Mouse (Mus musculus): ENCODE measurements around the gene Il17rd. TPM values are rescaled to one million over a fixed set of nuclear protein-coding genes. Genes with fewer than 3 reads are reported as not detected.

The Il17rd gene
- polyA plus RNA-seq, 1 experiment from 2014 or later: 0.12 TPM

GRCm38 (mm10) chr14:27096133-27096532 is 57.4 kb downstream of the Il17rd start:
- no peak for DNase-seq
- no peak for ATAC-seq
- Histone ChIP-seq H3K27me3 (ENCODE audit: insufficient read depth, low read length) (no peaks in the 10 kb centered on the region), H3K4me2 (ENCODE audit: low read depth, low read length) (no peak overlapping the region), H3K36me3 (replicated peaks; ENCODE audit: insufficient read depth, low read length) (no peaks in the 10 kb centered on the region), H3K4me1 (ENCODE audit: insufficient read depth) (no peaks in the 10 kb centered on the region), H3K9ac (replicated peaks) (no peak overlapping the region), H3K9me3 (ENCODE audit: low read length) (no peaks in the 10 kb centered on the region), H3K27ac (ENCODE audit: low read depth) (no peak overlapping the region), H3K4me3 (ENCODE audit: low read depth, low read length) (no peak overlapping the region)
- no peak for TF ChIP-seq EP300 (IDR thresholded peaks at IDR 0.05; ENCODE audit: low read depth)
- TF ChIP-seq CTCF (IDR thresholded peaks at IDR 0.05; ENCODE audit: low read depth): no peak
- 72% methylated on average over 9 of the region's 9 CpGs for WGBS (ENCODE audit: insufficient replicate concordance)

GRCm38 (mm10) chr14:27096779-27097178 is 58.0 kb downstream of the Il17rd start:
- Histone ChIP-seq H3K9ac (replicated peaks) (no peak overlapping the region), H3K4me2 (ENCODE audit: low read depth, low read length) (no peak overlapping the region), H3K36me3 (replicated peaks; ENCODE audit: insufficient read depth, low read length) (no peaks in the 10 kb centered on the region), H3K27ac (ENCODE audit: low read depth) (no peak overlapping the region), H3K4me3 (ENCODE audit: low read depth, low read length) (no peak overlapping the region), H3K4me1 (ENCODE audit: insufficient read depth) (no peaks in the 10 kb centered on the region), H3K9me3 (ENCODE audit: low read length) (no peaks in the 10 kb centered on the region), H3K27me3 (ENCODE audit: insufficient read depth, low read length) (no peaks in the 10 kb centered on the region)
- 0 out of 2 replicates have a peak, but pooled peaks have one; percentile 12 for ATAC-seq
- TF ChIP-seq CTCF (IDR thresholded peaks at IDR 0.05; ENCODE audit: low read depth) (peak; percentile 89), EP300 (IDR thresholded peaks at IDR 0.05; ENCODE audit: low read depth) (no peak)
- 17% methylated on average over 3 of the region's 3 CpGs for WGBS (ENCODE audit: insufficient replicate concordance)
- DNase-seq: peak; percentile 68

DNA sequence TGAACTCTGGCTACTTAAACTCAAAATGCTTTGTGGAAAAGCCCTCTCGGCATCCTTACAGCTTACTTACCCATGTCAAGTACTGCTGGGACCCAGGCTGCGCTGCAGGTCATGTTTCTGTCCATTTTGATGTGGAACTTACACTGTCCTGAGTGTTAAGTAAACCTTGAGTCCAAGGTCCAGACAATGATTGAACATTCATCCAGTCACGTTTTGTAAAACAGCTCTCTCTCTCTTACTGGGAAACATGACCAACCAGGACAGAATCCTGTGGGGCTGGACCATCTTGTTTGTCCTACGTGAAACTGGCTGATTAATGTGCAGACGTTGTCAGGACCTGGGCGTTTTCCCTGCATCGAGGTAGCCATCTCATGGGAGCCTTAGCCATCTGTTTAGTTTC is 63.0 kb downstream of the Il17rd start:
- peak overlapping the region; percentile 61 for H3K27ac ChIP-seq (ENCODE audit: low read depth)
- H3K4me2 ChIP-seq (ENCODE audit: low read depth, low read length): peak overlapping the region; percentile 41; the same call in 1 of the 2 replicates
- 48% methylated on average over 7 of the region's 7 CpGs for WGBS (ENCODE audit: insufficient replicate concordance)
- no peak for DNase-seq
- H3K36me3 ChIP-seq (replicated peaks; ENCODE audit: insufficient read depth, low read length): no peaks in the 10 kb centered on the region
- TF ChIP-seq CTCF (IDR thresholded peaks at IDR 0.05; ENCODE audit: low read depth): no peak
- TF ChIP-seq EP300 (IDR thresholded peaks at IDR 0.05; ENCODE audit: low read depth): no peak
- H3K9me3 ChIP-seq (ENCODE audit: low read length): no peaks in the 10 kb centered on the region
- peak; percentile 96 for ATAC-seq
- H3K27me3 ChIP-seq (ENCODE audit: insufficient read depth, low read length): no peaks in the 10 kb centered on the region
- 0 out of 2 replicates have a peak, but pooled peaks cover 2% of the 10 kb centered on the region for H3K4me1 ChIP-seq (ENCODE audit: insufficient read depth)
- H3K4me3 ChIP-seq (ENCODE audit: low read depth, low read length): peak overlapping the region; percentile 1; the same call in 1 of the 2 replicates
- no peak overlapping the region for H3K9ac ChIP-seq (replicated peaks)

DNA sequence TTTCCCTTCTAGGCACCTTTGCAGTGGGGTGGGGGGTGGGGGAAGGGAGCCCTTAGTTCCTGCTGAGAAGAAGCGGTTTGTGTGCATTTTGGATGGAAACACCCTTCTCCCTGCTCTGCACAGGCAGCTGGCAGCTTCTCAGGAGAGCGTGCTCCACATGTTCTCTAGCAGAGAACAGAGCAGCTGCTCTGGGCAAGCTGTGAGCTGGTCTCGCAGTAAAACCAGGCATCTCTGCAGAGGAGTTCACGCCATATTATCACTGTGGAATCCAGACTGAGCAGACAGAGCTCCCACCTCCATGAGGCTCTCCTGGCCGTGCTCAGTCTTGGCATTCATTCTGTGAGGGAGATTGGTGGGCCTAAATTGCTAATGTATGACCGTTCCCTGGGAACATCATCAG is 64.0 kb downstream of the Il17rd start:
- ATAC-seq: no peak
- H3K27ac ChIP-seq (ENCODE audit: low read depth): no peak overlapping the region; the same call in 1 of the 2 replicates
- no peak overlapping the region for H3K4me2 ChIP-seq (ENCODE audit: low read depth, low read length)
- WGBS (ENCODE audit: insufficient replicate concordance): 74% methylated on average over 6 of the region's 6 CpGs
- no peak overlapping the region for H3K9ac ChIP-seq (replicated peaks)
- no peak for DNase-seq
- no peaks in the 10 kb centered on the region for H3K9me3 ChIP-seq (ENCODE audit: low read length)
- no peaks in the 10 kb centered on the region for H3K36me3 ChIP-seq (replicated peaks; ENCODE audit: insufficient read depth, low read length)
- 0 out of 2 replicates have a peak, but pooled peaks cover 2% of the 10 kb centered on the region for H3K4me1 ChIP-seq (ENCODE audit: insufficient read depth)
- H3K27me3 ChIP-seq (ENCODE audit: insufficient read depth, low read length): no peaks in the 10 kb centered on the region
- TF ChIP-seq EP300 (IDR thresholded peaks at IDR 0.05; ENCODE audit: low read depth) (no peak), CTCF (IDR thresholded peaks at IDR 0.05; ENCODE audit: low read depth) (no peak)
- H3K4me3 ChIP-seq (ENCODE audit: low read depth, low read length): no peak overlapping the region

GRCm38 (mm10) chr14:27105731-27106457 is 67.2 kb downstream of the Il17rd start:
- Histone ChIP-seq H3K36me3 (replicated peaks; ENCODE audit: insufficient read depth, low read length) (no peaks in the 10 kb centered on the region), H3K9me3 (ENCODE audit: low read length) (no peaks in the 10 kb centered on the region), H3K27ac (ENCODE audit: low read depth) (no peak overlapping the region), H3K4me1 (ENCODE audit: insufficient read depth) (0 out of 2 replicates have a peak, but pooled peaks cover 2% of the 10 kb centered on the region), H3K27me3 (ENCODE audit: insufficient read depth, low read length) (no peaks in the 10 kb centered on the region), H3K9ac (replicated peaks) (no peak overlapping the region), H3K4me3 (ENCODE audit: low read depth, low read length) (no peak overlapping the region), H3K4me2 (ENCODE audit: low read depth, low read length) (no peak overlapping the region)
- WGBS (ENCODE audit: insufficient replicate concordance): 74% methylated on average over 12 of the region's 12 CpGs
- DNase-seq (no peak), ATAC-seq (no peak)
- TF ChIP-seq CTCF (IDR thresholded peaks at IDR 0.05; ENCODE audit: low read depth) (no peak), EP300 (IDR thresholded peaks at IDR 0.05; ENCODE audit: low read depth) (no peak)

GRCm38 (mm10) chr14:27108748-27109504 is 70.2 kb downstream of the Il17rd start:
- TF ChIP-seq EP300 (IDR thresholded peaks at IDR 0.05; ENCODE audit: low read depth) (no peak), CTCF (IDR thresholded peaks at IDR 0.05; ENCODE audit: low read depth) (peak; percentile 49)

More at GRCm38 (mm10) chr14:27108748-27109504, 70.2 kb downstream of the Il17rd start:
- H3K4me1 ChIP-seq (ENCODE audit: insufficient read depth): no peaks in the 10 kb centered on the region
- H3K9ac ChIP-seq (replicated peaks): no peak overlapping the region
- no peaks in the 10 kb centered on the region for H3K9me3 ChIP-seq (ENCODE audit: low read length)
- H3K4me2 ChIP-seq (ENCODE audit: low read depth, low read length): no peak overlapping the region
- 64% methylated on average over 6 of the region's 6 CpGs for WGBS (ENCODE audit: insufficient replicate concordance)
- no peak overlapping the region for H3K4me3 ChIP-seq (ENCODE audit: low read depth, low read length)
- DNase-seq (peak; percentile 46), ATAC-seq (no peak)
- no peaks in the 10 kb centered on the region for H3K27me3 ChIP-seq (ENCODE audit: insufficient read depth, low read length)
- H3K36me3 ChIP-seq (replicated peaks; ENCODE audit: insufficient read depth, low read length): no peaks in the 10 kb centered on the region
- no peak overlapping the region for H3K27ac ChIP-seq (ENCODE audit: low read depth)

Measured in liver, postnatal 0 days (tissue).